Mouse (Mus musculus): ENCODE data around the gene 4933427D14Rik.

4933427D14Rik gene

GRCm38 (mm10) chr11:72136231-72136982 is 70.9 kb downstream of the 4933427D14Rik start:
- DNase-seq: no peak

- peak; percentile 51 for DNase-seq
Measured at GRCm38 (mm10) chr11:72135383-72136158, 71.7 kb downstream of the 4933427D14Rik start, which contains the start of gene Pitpnm3. TSS of gene Pitpnm3 (minus strand) at chr11:72135778.

GRCm38 (mm10) chr11:72134536-72135382 is 72.5 kb downstream of the 4933427D14Rik start:
- peak; percentile 17 for DNase-seq

GRCm38 (mm10) chr11:72133075-72133474 is 74.2 kb downstream of the 4933427D14Rik start:
- DNase-seq: no peak

GRCm38 (mm10) chr11:72132266-72132665 is 75.0 kb downstream of the 4933427D14Rik start:
- DNase-seq: peak; percentile 76

GRCm38 (mm10) chr11:72131697-72132096 is 75.6 kb downstream of the 4933427D14Rik start:
- DNase-seq: peak; percentile 13

- DNase-seq: no peak
Measured at GRCm38 (mm10) chr11:72130905-72131304, 76.4 kb downstream of the 4933427D14Rik start.

- no peak for DNase-seq
Measured at GRCm38 (mm10) chr11:72130472-72130871, 76.8 kb downstream of the 4933427D14Rik start.

GRCm38 (mm10) chr11:72130021-72130420 is 77.2 kb downstream of the 4933427D14Rik start:
- DNase-seq: peak; percentile 27

- DNase-seq: no peak
Measured at GRCm38 (mm10) chr11:72129032-72129894, 78.0 kb downstream of the 4933427D14Rik start.

GRCm38 (mm10) chr11:72127450-72128189 is 79.6 kb downstream of the 4933427D14Rik start:
- DNase-seq: no peak

GRCm38 (mm10) chr11:72125781-72126180 is 81.5 kb downstream of the 4933427D14Rik start:
- DNase-seq: no peak

- DNase-seq: no peak
Measured at GRCm38 (mm10) chr11:72123531-72123930, 83.7 kb downstream of the 4933427D14Rik start.

- no peak for DNase-seq
Measured at GRCm38 (mm10) chr11:72120354-72120753, 86.9 kb downstream of the 4933427D14Rik start.

GRCm38 (mm10) chr11:72118630-72119029 is 88.6 kb downstream of the 4933427D14Rik start:
- DNase-seq: no peak

GRCm38 (mm10) chr11:72113296-72113695 is 94.0 kb downstream of the 4933427D14Rik start:
- no peak for DNase-seq

- no peak for DNase-seq
Measured at GRCm38 (mm10) chr11:72110726-72111125, 96.5 kb downstream of the 4933427D14Rik start.

- no peak for DNase-seq
Measured at GRCm38 (mm10) chr11:72104223-72104622, 103.0 kb downstream of the 4933427D14Rik start.
